Mouse (Mus musculus): ENCODE measurements at regions not wholly inside any gene's neighbourhood (a gene's known extent, or its start where the extent isn't known, plus 50 kb on each side); places are given as distances from the start of the nearest gene placed in this dataset.

DNA sequence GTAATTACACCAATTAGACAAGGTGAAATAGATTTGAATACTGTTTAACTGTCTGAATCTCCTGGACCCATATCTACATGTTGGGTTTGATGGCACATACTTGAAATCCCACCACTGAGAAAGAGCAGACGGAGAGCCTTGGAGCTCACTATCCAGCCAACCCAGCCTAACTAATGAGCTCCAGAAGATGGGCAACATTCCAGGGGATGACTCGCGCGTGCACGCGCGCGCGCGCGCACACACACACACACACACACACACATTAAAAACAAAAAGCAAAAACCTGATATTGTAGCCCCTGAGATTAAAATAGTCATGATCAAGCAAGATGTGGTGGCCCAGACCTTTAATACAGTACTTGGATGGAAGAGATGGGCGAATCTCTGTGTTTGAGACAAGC lies 243.3 kb upstream of the Tbl1xr1 start:
- ATAC-seq (ENCODE audit: low read depth) = no peak
- H3K9me3 ChIP-seq (replicated peaks; ENCODE audit: control insufficient read depth, low read length) = no peaks in the 10 kb centered on the region

DNA sequence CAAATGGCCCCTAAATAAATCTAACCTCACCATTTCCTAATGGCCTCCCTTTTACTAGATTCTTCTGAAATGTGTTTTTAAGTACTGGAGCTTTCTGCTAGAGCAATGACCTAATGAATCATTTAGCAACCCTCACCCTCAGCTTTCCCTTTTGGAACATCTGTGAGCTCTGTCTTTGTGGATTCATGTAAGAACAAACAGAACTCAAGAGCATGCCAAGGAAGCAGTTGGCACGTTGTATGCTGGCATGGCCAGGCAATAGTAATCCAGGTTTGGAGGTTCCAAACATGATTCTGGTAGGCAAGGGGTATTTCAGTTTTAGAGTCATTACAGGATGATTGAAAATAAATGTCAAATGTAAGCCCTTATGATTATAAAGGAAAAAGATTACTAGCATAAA lies 240.9 kb upstream of the Tbl1xr1 start:
- Histone ChIP-seq H3K27ac (ENCODE audit: low read length) (no peak overlapping the region), H3K4me3 (ENCODE audit: low read depth, low read length) (no peak overlapping the region), H3K9me3 (replicated peaks; ENCODE audit: control insufficient read depth, low read length) (no peaks in the 10 kb centered on the region), H3K36me3 (ENCODE audit: control insufficient read depth, insufficient read depth) (no peaks in the 10 kb centered on the region), H3K27me3 (ENCODE audit: control insufficient read depth, insufficient read depth, low read depth, low read length) (no peaks in the 10 kb centered on the region), H3K4me1 (ENCODE audit: control insufficient read depth, low read depth, low read length) (no peaks in the 10 kb centered on the region), H3K4me2 (ENCODE audit: low read depth, low read length) (no peak overlapping the region), H3K9ac (ENCODE audit: low read depth, low read length) (no peak overlapping the region)
- whole genome bisulfite sequencing (ENCODE audit: insufficient replicate concordance) = 72% methylated on average over 1 of the region's 1 CpGs
- ATAC-seq (ENCODE audit: low read depth) = no peak

More for the DNA sequence above, 243.3 kb upstream of the Tbl1xr1 start:
- Histone ChIP-seq H3K27me3 (ENCODE audit: control insufficient read depth, insufficient read depth, low read depth, low read length) (no peaks in the 10 kb centered on the region), H3K4me2 (ENCODE audit: low read depth, low read length) (no peak overlapping the region), H3K27ac (ENCODE audit: low read length) (no peak overlapping the region), H3K4me1 (ENCODE audit: control insufficient read depth, low read depth, low read length) (no peaks in the 10 kb centered on the region), H3K9ac (ENCODE audit: low read depth, low read length) (no peak overlapping the region), H3K4me3 (ENCODE audit: low read depth, low read length) (no peak overlapping the region), H3K36me3 (ENCODE audit: control insufficient read depth, insufficient read depth) (no peaks in the 10 kb centered on the region)
- 83% methylated on average over 12 of the region's 12 CpGs for WGBS (ENCODE audit: insufficient replicate concordance)

DNA sequence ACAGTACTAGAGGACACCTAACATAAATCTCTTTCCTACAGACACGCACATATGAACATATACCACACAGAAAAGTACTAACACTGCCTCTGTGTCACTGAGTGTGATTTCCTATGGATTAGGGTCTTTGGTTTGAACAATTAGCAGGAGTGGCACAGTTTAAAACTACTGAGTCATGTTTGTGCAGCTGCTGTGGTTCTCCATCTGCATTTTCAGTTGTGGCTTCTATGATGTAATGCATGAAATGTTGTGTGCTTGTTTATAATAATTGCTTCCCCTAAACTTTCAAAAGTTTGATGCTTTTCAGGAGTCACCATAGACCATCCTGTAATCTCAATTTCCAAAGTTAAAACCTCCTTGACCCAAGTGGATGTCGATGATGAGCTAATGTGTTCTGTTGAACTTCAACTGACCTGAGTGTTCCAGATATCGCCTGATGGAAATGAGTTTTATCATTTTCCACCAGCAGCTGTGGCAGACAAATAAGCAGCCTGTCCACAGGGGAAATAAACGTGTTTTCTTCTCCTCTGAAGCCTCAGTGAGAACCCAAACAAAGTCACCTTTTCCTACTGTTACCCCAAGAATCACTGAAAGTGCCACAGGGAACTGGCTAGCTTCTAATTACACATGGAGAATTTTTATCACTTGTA lies 239.0 kb upstream of the Tbl1xr1 start:
- no peak overlapping the region for H3K4me3 ChIP-seq (ENCODE audit: low read depth, low read length)
- H3K27ac ChIP-seq (ENCODE audit: low read length) = no peak overlapping the region
- no peaks in the 10 kb centered on the region for H3K4me1 ChIP-seq (ENCODE audit: control insufficient read depth, low read depth, low read length)
- ATAC-seq (ENCODE audit: low read depth) = no peak
- no peak overlapping the region for H3K4me2 ChIP-seq (ENCODE audit: low read depth, low read length)
- no peaks in the 10 kb centered on the region for H3K27me3 ChIP-seq (ENCODE audit: control insufficient read depth, insufficient read depth, low read depth, low read length)
- WGBS (ENCODE audit: insufficient replicate concordance) = 39% methylated on average over 4 of the region's 4 CpGs
- H3K9me3 ChIP-seq (replicated peaks; ENCODE audit: control insufficient read depth, low read length) = no peaks in the 10 kb centered on the region
- H3K36me3 ChIP-seq (ENCODE audit: control insufficient read depth, insufficient read depth) = no peaks in the 10 kb centered on the region
- H3K9ac ChIP-seq (ENCODE audit: low read depth, low read length) = no peak overlapping the region

DNA sequence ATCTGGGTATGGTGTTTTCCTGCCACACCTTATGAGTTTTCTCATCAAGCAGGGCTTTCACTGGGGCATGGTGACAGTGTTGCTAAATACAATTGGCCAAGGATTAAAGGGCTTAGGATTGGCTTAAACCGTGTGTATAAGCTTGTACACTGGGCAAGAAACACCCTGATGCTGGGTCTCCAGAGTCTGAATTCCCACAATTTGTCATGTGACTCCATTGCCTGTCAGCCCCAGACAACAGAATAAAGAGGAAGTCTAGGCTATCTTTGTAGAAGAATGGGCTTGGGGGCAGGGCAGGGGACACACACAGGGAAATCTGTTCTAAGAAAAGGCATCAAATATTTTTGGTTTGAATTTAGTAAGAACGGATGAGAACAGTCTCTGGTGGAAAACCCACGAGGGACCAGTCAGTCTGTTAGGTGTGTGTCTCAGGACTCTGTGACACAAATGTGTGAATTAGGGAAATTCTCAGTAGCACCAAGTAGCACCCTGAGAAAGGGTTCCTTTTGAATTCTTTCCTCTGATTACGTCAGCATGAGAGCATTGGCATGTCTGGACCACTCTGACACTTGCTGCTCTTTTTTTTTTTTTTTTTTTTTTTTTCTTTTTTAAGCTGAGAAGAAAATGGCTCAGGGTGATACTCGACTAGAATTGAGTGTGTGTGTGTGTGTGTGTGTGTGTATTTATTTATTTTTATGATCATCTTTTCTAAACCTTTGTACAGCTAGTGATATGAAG lies 235.5 kb upstream of the Tbl1xr1 start:
- Histone ChIP-seq H3K9ac (ENCODE audit: low read depth, low read length) (no peak overlapping the region), H3K4me2 (ENCODE audit: low read depth, low read length) (no peak overlapping the region), H3K4me3 (ENCODE audit: low read depth, low read length) (no peak overlapping the region), H3K27me3 (ENCODE audit: control insufficient read depth, insufficient read depth, low read depth, low read length) (no peaks in the 10 kb centered on the region), H3K9me3 (replicated peaks; ENCODE audit: control insufficient read depth, low read length) (no peaks in the 10 kb centered on the region), H3K36me3 (ENCODE audit: control insufficient read depth, insufficient read depth) (no peaks in the 10 kb centered on the region), H3K27ac (ENCODE audit: low read length) (no peak overlapping the region), H3K4me1 (ENCODE audit: control insufficient read depth, low read depth, low read length) (no peaks in the 10 kb centered on the region)
- no peak for ATAC-seq (ENCODE audit: low read depth)
- WGBS (ENCODE audit: insufficient replicate concordance) = 19% methylated on average over 5 of the region's 5 CpGs

DNA sequence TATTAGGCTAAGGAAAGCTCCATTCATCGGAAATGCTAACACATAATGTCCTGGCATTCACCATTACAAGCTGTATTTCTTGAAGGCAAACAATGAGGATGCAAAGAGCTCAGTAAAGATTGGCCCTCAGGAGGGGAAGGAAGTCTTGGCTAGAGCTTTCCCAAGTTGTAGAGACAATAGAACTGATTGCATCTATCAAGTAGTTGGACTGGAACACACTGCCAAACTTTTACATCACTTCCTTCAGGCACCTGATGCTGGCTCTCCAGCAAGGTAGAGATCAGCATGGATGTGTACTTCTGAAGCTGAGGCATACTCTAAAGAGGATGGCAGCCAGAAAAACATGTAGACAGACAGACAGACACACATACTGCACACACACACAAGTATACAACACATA lies 234.9 kb upstream of the Tbl1xr1 start:
- Histone ChIP-seq H3K4me3 (ENCODE audit: low read depth, low read length) (no peak overlapping the region), H3K4me1 (ENCODE audit: control insufficient read depth, low read depth, low read length) (no peaks in the 10 kb centered on the region), H3K4me2 (ENCODE audit: low read depth, low read length) (no peak overlapping the region), H3K27me3 (ENCODE audit: control insufficient read depth, insufficient read depth, low read depth, low read length) (no peaks in the 10 kb centered on the region), H3K9me3 (replicated peaks; ENCODE audit: control insufficient read depth, low read length) (no peaks in the 10 kb centered on the region), H3K27ac (ENCODE audit: low read length) (no peak overlapping the region), H3K9ac (ENCODE audit: low read depth, low read length) (no peak overlapping the region), H3K36me3 (ENCODE audit: control insufficient read depth, insufficient read depth) (no peaks in the 10 kb centered on the region)
- 49% methylated on average over 1 of the region's 1 CpGs for WGBS (ENCODE audit: insufficient replicate concordance)
- ATAC-seq (ENCODE audit: low read depth) = no peak

DNA sequence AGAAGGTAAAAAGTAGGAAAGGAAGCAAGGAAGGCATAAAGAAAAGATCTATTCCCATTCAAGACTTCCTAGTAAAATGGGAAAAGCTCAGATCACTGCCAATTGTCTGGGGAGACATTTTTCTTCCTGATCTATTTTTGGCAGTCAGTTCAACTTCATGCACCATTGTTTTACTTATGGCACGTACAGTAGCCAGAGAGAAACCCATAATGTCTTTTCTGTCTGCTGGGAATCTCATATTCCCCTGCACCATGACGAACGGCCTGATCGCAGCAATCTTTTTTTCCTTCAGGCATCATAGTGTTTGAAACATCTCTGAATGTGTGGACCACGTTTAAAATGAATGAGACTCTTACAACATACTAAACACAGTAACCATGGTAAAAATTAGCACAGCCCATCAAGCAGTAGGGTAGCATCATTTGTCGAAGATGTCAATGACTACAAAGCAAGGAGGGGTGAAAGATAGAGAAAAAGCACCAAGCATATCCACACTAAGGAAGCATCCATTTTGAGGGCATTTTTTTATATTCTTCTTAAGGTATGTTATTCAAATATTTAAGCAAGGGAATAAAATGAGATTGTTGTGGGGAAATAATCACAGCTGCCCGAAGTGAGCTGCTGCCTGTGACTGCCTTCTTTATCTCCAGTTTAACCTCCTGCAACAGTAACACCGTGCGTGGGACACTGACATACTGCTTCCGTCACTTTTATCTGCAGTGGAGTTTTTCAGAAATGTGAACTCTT lies 233.7 kb upstream of the Tbl1xr1 start:
- H3K27ac ChIP-seq (ENCODE audit: low read length) = no peak overlapping the region
- no peak for ATAC-seq (ENCODE audit: low read depth)
- no peak overlapping the region for H3K9ac ChIP-seq (ENCODE audit: low read depth, low read length)
- no peaks in the 10 kb centered on the region for H3K9me3 ChIP-seq (replicated peaks; ENCODE audit: control insufficient read depth, low read length)
- no peaks in the 10 kb centered on the region for H3K27me3 ChIP-seq (ENCODE audit: control insufficient read depth, insufficient read depth, low read depth, low read length)
- H3K4me2 ChIP-seq (ENCODE audit: low read depth, low read length) = no peak overlapping the region
- H3K36me3 ChIP-seq (ENCODE audit: control insufficient read depth, insufficient read depth) = no peaks in the 10 kb centered on the region
- WGBS (ENCODE audit: insufficient replicate concordance) = 48% methylated on average over 10 of the region's 10 CpGs
- no peaks in the 10 kb centered on the region for H3K4me1 ChIP-seq (ENCODE audit: control insufficient read depth, low read depth, low read length)
- no peak overlapping the region for H3K4me3 ChIP-seq (ENCODE audit: low read depth, low read length)

DNA sequence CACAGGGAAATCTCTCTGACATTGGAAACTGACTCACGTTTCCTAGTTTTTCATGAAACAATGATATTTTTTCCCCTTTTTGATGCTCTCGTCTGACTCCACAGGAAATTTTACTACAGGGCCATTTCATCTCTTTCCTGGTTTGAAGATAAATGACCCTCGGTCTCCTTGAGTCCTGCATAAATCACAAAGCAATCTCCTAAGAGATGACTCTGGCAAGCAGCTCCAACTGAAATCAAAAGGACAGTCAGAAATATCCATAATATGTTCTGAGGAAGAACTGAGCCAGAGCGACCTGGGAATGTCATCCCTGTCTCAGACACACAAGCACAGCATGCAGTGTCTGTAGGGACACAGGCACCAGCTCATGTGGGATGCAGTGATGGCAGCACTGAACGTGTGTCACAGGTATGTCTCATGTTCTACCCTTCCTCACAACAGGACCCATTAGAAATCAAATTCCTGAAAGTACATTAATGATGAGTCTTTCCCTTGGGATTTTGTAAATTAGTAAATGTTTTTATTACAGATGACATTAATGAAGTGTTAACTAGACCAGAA lies 233.1 kb upstream of the Tbl1xr1 start:
- no peak overlapping the region for H3K4me2 ChIP-seq (ENCODE audit: low read depth, low read length)
- no peaks in the 10 kb centered on the region for H3K27me3 ChIP-seq (ENCODE audit: control insufficient read depth, insufficient read depth, low read depth, low read length)
- H3K27ac ChIP-seq (ENCODE audit: low read length) = no peak overlapping the region
- H3K9me3 ChIP-seq (replicated peaks; ENCODE audit: control insufficient read depth, low read length) = no peaks in the 10 kb centered on the region
- H3K36me3 ChIP-seq (ENCODE audit: control insufficient read depth, insufficient read depth) = no peaks in the 10 kb centered on the region
- no peak for ATAC-seq (ENCODE audit: low read depth)
- no peak overlapping the region for H3K4me3 ChIP-seq (ENCODE audit: low read depth, low read length)
- no peak overlapping the region for H3K9ac ChIP-seq (ENCODE audit: low read depth, low read length)
- 33% methylated on average over 5 of the region's 5 CpGs for WGBS (ENCODE audit: insufficient replicate concordance)
- H3K4me1 ChIP-seq (ENCODE audit: control insufficient read depth, low read depth, low read length) = no peaks in the 10 kb centered on the region

DNA sequence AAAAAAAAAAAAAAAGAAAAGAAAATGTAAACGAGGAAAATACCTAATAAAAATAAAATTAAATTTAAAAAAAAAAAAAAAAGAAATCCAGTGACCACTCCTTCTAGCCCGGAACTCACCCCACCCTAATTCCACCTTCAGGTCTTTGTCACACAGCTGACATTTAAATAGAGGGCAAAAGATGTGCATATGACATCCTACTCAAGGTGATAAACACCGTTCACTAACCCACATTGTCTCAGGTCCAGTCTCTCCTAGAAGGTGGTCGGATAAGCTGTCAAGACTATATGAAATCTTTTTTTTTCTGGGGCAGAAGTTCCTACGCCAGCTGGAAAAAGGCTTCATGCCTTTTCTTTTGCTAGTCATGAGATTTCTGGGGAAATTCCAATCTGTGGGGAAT lies 226.6 kb upstream of the Tbl1xr1 start:
- Histone ChIP-seq H3K9me3 (replicated peaks; ENCODE audit: control insufficient read depth, low read length) (no peaks in the 10 kb centered on the region), H3K4me2 (ENCODE audit: low read depth, low read length) (no peak overlapping the region), H3K27ac (ENCODE audit: low read length) (no peak overlapping the region), H3K4me3 (ENCODE audit: low read depth, low read length) (no peak overlapping the region), H3K27me3 (ENCODE audit: control insufficient read depth, insufficient read depth, low read depth, low read length) (no peaks in the 10 kb centered on the region), H3K9ac (ENCODE audit: low read depth, low read length) (no peak overlapping the region), H3K36me3 (ENCODE audit: control insufficient read depth, insufficient read depth) (no peaks in the 10 kb centered on the region), H3K4me1 (ENCODE audit: control insufficient read depth, low read depth, low read length) (no peaks in the 10 kb centered on the region)
- no peak for ATAC-seq (ENCODE audit: low read depth)
- WGBS (ENCODE audit: insufficient replicate concordance) = 60% methylated on average over 5 of the region's 5 CpGs

DNA sequence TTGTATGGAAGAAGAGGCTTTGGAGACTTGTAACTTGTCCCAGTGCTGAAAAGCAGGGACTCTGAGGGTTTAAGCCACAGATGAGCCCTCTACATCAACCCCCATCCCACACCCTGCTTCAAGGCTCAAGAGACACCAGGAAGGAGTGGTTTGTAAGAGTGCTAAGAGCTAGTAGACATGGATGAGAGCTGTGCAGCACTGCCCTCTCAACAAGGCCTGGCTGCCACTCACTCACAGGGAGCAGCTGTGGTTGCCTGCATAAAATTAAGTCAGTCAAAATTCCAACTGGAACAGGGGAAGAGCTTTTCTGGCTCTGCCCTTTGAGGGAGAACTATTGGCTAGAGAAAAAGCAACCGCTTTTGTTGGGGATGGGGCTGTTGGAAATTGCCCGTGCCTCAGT lies 225.5 kb upstream of the Tbl1xr1 start:
- Histone ChIP-seq H3K36me3 (ENCODE audit: control insufficient read depth, insufficient read depth) (no peaks in the 10 kb centered on the region), H3K4me1 (ENCODE audit: control insufficient read depth, low read depth, low read length) (no peaks in the 10 kb centered on the region), H3K27ac (ENCODE audit: low read length) (no peak overlapping the region), H3K4me2 (ENCODE audit: low read depth, low read length) (no peak overlapping the region), H3K9me3 (replicated peaks; ENCODE audit: control insufficient read depth, low read length) (no peaks in the 10 kb centered on the region), H3K9ac (ENCODE audit: low read depth, low read length) (no peak overlapping the region), H3K27me3 (ENCODE audit: control insufficient read depth, insufficient read depth, low read depth, low read length) (no peaks in the 10 kb centered on the region), H3K4me3 (ENCODE audit: low read depth, low read length) (no peak overlapping the region)
- 86% methylated on average over 2 of the region's 2 CpGs for WGBS (ENCODE audit: insufficient replicate concordance)
- ATAC-seq (ENCODE audit: low read depth) = no peak

Measured in liver, embryonic 16.5 days (tissue).